Mouse (Mus musculus) testis, adult 2 months (tissue): Measurements from ENCODE around the gene Serpina3f.

Source experiments
- CTCF ChIP-seq: fragments of 200-500 bp; IDR thresholded peaks from 2 replicates; pipeline ENCODE4 v1.5.1; 2012; ENCODE audit warnings: low read depth, mild to moderate bottlenecking, inconsistent platforms, low read length, moderate library complexity; ENCODE audit not compliant: control insufficient read depth, insufficient read depth, insufficient replicate concordance
- POLR2A ChIP-seq: fragments of 200-500 bp; IDR thresholded peaks from 2 replicates; pipeline ENCODE4 v1.6.1; 2012; ENCODE audit warnings: low read depth, mild to moderate bottlenecking, inconsistent platforms, low read length, moderate library complexity; ENCODE audit not compliant: control insufficient read depth

GRCm38 (mm10) chr12:104174747-104175146 is 39.6 kb upstream of the Serpina3f start:
- TF ChIP-seq POLR2A, result no peak
- TF ChIP-seq CTCF, result no peak
